Comparison of ENCODE assay signal across 27 mouse cellular contexts in the genomic region with DNA sequence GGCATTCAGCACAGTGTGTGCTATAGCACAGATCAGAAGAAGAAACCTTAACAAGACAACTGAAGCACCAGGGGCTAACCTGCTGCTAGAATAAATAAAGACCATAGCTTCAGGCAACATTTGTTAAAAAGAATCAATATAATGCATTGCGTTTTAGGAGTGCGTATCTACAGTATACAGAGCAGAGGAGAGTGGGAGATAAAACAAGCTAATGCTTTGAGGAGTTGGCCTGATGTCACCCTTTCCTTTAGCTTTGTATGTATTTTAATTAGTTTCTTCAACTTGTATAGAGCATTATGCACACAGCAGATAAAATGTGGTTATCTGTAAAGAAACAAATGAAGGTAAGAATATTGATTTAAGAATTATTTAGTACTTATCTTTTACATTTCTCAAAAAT. TPM values are rescaled to one million over a fixed set of nuclear protein-coding genes. Genes with fewer than 3 reads are reported as not detected.
DNase-seq lines count a peak whose midpoint lies in the region; ATAC-seq and TF ChIP-seq lines count a peak whose summit lies in the region.
"Had no signal": no experiment of that assay in that cellular context is flagged by ENCODE, and none has a peak within 500 bp of the region (broad histone marks: within the 10 kb centered on the region; RNA-seq: fewer than 3 reads in every experiment).

No protein-coding gene starts in this region.

- DNase-seq in layer of hippocampus, adult 2 months (ENCODE audit: low spot score in 2 of 2): no peak
- no peak for DNase-seq in layer of hippocampus, adult 9-10 months (ENCODE audit: low spot score)
- DNase-seq in MEL (ENCODE audit: low read depth, low spot score): peak; percentile 11
- DNase-seq in lung, postnatal 14 days: no peak
- no peak for DNase-seq in T-cell, adult 2 months (ENCODE audit: low spot score)
- DNase-seq: adrenal gland, adult 8-10 months; adrenal gland, postnatal 14 days; B cell, adult 2 months; cerebellum, adult 11 months; cerebellum, adult 18-20 months; cerebellum, adult 8-10 months; cerebellum, adult 9-11 months; cerebellum, postnatal 14 days; cerebellum, postnatal 36 days; embryo, embryonic 11 days; forebrain, postnatal 0 days had no signal

- TF ChIP-seq CTCF in layer of hippocampus, adult 2 months (conservative IDR thresholded peaks at IDR 0.05): no peak
- TF ChIP-seq CTCF in MEL (IDR thresholded peaks at IDR 0.05 in 2 of 3, conservative IDR thresholded peaks at IDR 0.05 in 1 of 3; ENCODE audit: control insufficient read depth in 1 of 3, insufficient read depth in 1 of 3, low read depth in 2 of 3, low read length in 3 of 3, poor library complexity in 1 of 3, severe bottlenecking in 1 of 3): no peak

- H3K4me1 ChIP-seq in MEL (ENCODE audit: control insufficient read depth in 1 of 2, insufficient read depth in 2 of 2, low read length in 2 of 2): peaks cover 13 to 29% of the 10 kb centered on the region in 2 experiments
- H3K4me1 ChIP-seq: forebrain, embryonic 13.5 days had no signal

- no peaks in the 10 kb centered on the region for H3K9me3 ChIP-seq in MEL (replicated peaks; ENCODE audit: insufficient read depth, low read length)
- H3K9me3 ChIP-seq: embryonic facial prominence, embryonic 13.5 days; embryonic facial prominence, embryonic 15.5 days; forebrain, embryonic 13.5 days; forebrain, embryonic 15.5 days; G1E had no signal

- peaks cover 0 to 26% of the 10 kb centered on the region in 2 experiments; a peak in 2 of 4 replicates for H3K36me3 ChIP-seq in MEL (ENCODE audit: control insufficient read depth in 1 of 2, insufficient read depth in 2 of 2, low read length in 2 of 2)
- H3K36me3 ChIP-seq: forebrain, embryonic 15.5 days; G1E had no signal

- H3K9ac ChIP-seq in MEL (ENCODE audit: control insufficient read depth, low read depth, low read length, poor library complexity, severe bottlenecking): no peak overlapping the region
- H3K9ac ChIP-seq: embryonic facial prominence, embryonic 13.5 days; embryonic facial prominence, embryonic 15.5 days; forebrain, embryonic 13.5 days; forebrain, embryonic 15.5 days; forebrain, postnatal 0 days had no signal

- no peak for TF ChIP-seq POLR2A in MEL (IDR thresholded peaks at IDR 0.05; ENCODE audit: control insufficient read depth in 1 of 2, insufficient read depth in 1 of 2, low read depth in 1 of 2, low read length in 2 of 2, poor library complexity in 1 of 2)

- no peak overlapping the region for H3K4me3 ChIP-seq in layer of hippocampus, adult 2 months
- no peak overlapping the region for H3K4me3 ChIP-seq in MEL (ENCODE audit: control insufficient read depth in 1 of 2, insufficient read depth in 1 of 2, low read depth in 2 of 2, low read length in 2 of 2)
- H3K4me3 ChIP-seq: embryonic facial prominence, embryonic 13.5 days; embryonic facial prominence, embryonic 15.5 days; erythroblast, embryonic 14.5 days; forebrain, embryonic 13.5 days; forebrain, embryonic 15.5 days had no signal

- no peak for TF ChIP-seq RAD21 in MEL (IDR thresholded peaks at IDR 0.05; ENCODE audit: low read depth, low read length)

- peak overlapping the region; percentile 21; the same call in 1 of the 2 replicates for H3K27ac ChIP-seq in layer of hippocampus, adult 2 months
- H3K27ac ChIP-seq in MEL (ENCODE audit: control insufficient read depth, low read depth, low read length): no peak overlapping the region
- H3K27ac ChIP-seq: embryonic facial prominence, embryonic 13.5 days; embryonic facial prominence, embryonic 15.5 days; forebrain, embryonic 13.5 days; forebrain, embryonic 15.5 days had no signal

- no peaks in the 10 kb centered on the region for H3K79me2 ChIP-seq in MEL (ENCODE audit: control insufficient read depth, insufficient read depth, low read length, poor library complexity)

- TF ChIP-seq EP300 in MEL (IDR thresholded peaks at IDR 0.05; ENCODE audit: low read depth in 1 of 2, low read length in 2 of 2): peak in 1 of 2 experiments; percentile 27; a peak in 2 of 4 replicates

- peak; percentile 62 for ATAC-seq in megakaryocyte progenitor cell, adult 5-6 weeks (replicated peaks; ENCODE audit: poor library complexity)
- ATAC-seq: activated CD4-positive, CD25-positive, alpha-beta regulatory T cell, adult 4 months; CD4-positive, CD25-positive, alpha-beta regulatory T cell, adult 4 months; forebrain, embryonic 13.5 days; forebrain, embryonic 15.5 days; forebrain, postnatal 0 days had no signal

- no peaks in the 10 kb centered on the region for H3K27me3 ChIP-seq in MEL (ENCODE audit: control insufficient read depth in 1 of 2, insufficient read depth in 2 of 2, low read length in 2 of 2)
- H3K27me3 ChIP-seq: CH12.LX; embryonic facial prominence, embryonic 13.5 days; embryonic facial prominence, embryonic 15.5 days; forebrain, embryonic 13.5 days; forebrain, embryonic 15.5 days had no signal

TF ChIP-seq in MEL, 35 proteins besides CTCF, POLR2A, EP300 and RAD21:
- TF ChIP-seq MAX (IDR thresholded peaks at IDR 0.05; ENCODE audit: low read length) (no peak), POLR2AphosphoS5 (IDR thresholded peaks at IDR 0.05; ENCODE audit: borderline replicate concordance, low read depth, low read length) (no peak), TBP (IDR thresholded peaks at IDR 0.05; ENCODE audit: low read depth, low read length) (no peak), CHD2 (IDR thresholded peaks at IDR 0.05; ENCODE audit: low read length) (no peak), TCF12 (IDR thresholded peaks at IDR 0.05; ENCODE audit: low read depth, low read length) (no peak), MXI1 (IDR thresholded peaks at IDR 0.05; ENCODE audit: low read depth, low read length) (no peak), TAL1 (IDR thresholded peaks at IDR 0.05; ENCODE audit: low read length) (no peak), USF2 (IDR thresholded peaks at IDR 0.05; ENCODE audit: borderline replicate concordance in 1 of 2, insufficient read depth in 1 of 2, low read depth in 1 of 2, low read length in 2 of 2) (no peak), BHLHE40 (IDR thresholded peaks at IDR 0.05; ENCODE audit: borderline replicate concordance, low read depth, low read length) (no peak), MAFK (IDR thresholded peaks at IDR 0.05; ENCODE audit: borderline replicate concordance, low read depth, low read length) (no peak), ETS1 (IDR thresholded peaks at IDR 0.05; ENCODE audit: low read depth, low read length) (no peak), GABPA (IDR thresholded peaks at IDR 0.05; ENCODE audit: low read depth, low read length) (no peak), ZKSCAN1 (IDR thresholded peaks at IDR 0.05; ENCODE audit: low read depth, low read length) (no peak)

RNA-seq across cellular contexts. Expression of gene Angptl1, which starts 18.3 kb away (rescaled TPM):
- total RNA-seq in layer of hippocampus, adult 2 months (2021): under 1 TPM; 0.79 to 0.92 TPM
- total RNA-seq in MEL (2012; rRNA removed): not detected in 2 replicates
- under 1 TPM in 1 of 2 experiments, not detected in 1; 0.07 TPM for polyA plus RNA-seq in MEL (2012; ENCODE audit: insufficient read depth in 1 of 2, insufficient read length in 2 of 2, low read depth in 1 of 2, low replicate concordance in 2 of 2, missing spikeins in 1 of 2)
- 0.07 TPM in 1 of 2 replicates, not detected in the other for total RNA-seq in megakaryocyte progenitor cell, adult 5-6 weeks (2015)
- not detected in 2 replicates for total RNA-seq in megakaryocyte progenitor cell, adult 5-6 weeks (2017)
- total RNA-seq: common myeloid progenitor, adult 5-6 weeks had no signal
- polyA plus RNA-seq: erythroblast, embryonic 14.5 days; G1E had no signal
